Mouse (Mus musculus) embryonic facial prominence, embryonic 14.5 days (tissue): ENCODE data around the gene Tbc1d10c. TPM values are rescaled to one million over a fixed set of nuclear protein-coding genes. Genes with fewer than 3 reads are reported as not detected.

Experiments used
- microRNA-seq: library from miRNA; unstranded; fragments of <30 nt; microRNA quantifications from one replicate; pipeline ENCODE4, GENCODE M21; 2016; ENCODE audit warnings: borderline number of aligned reads
- polyA plus RNA-seq: library from polyadenylated mRNA; unstranded; fragments of >200 nt; fragmentation: Nextera tagmentation; extraction: Ambion mirVana; gene quantifications from 2 replicates; pipeline ENCODE4 v1.2.1, GENCODE M21; 2014

The Tbc1d10c gene
- polyA plus RNA-seq, 1 experiment from 2014 or later = 3.6 TPM

Small RNAs within 50 kb of the gene (microRNA-seq; reads per million reads assigned to microRNA genes)
- not detected for gene Gm26115

Other genes with a start within 250 kb of the Tbc1d10c start
- gene Aldh3b3, start 232.6 kb downstream of the Tbc1d10c start, polyA plus RNA-seq = 0.18 and 0.24 TPM in 2 replicates
- gene Aldh3b2, start 219.0 kb downstream of the Tbc1d10c start, polyA plus RNA-seq = 9.2 and 11.8 TPM in 2 replicates
- 8.2 and 8.5 TPM in 2 replicates for gene Acy3, start 204.7 kb downstream of the Tbc1d10c start, polyA plus RNA-seq
- 0.10 TPM in 1 of 2 replicates, not detected in the other for gene Tbx10, start 198.5 kb downstream of the Tbc1d10c start, polyA plus RNA-seq
- gene Nudt8, start 190.7 kb downstream of the Tbc1d10c start, polyA plus RNA-seq = 25.8 and 29.5 TPM in 2 replicates
- 1.4 and 1.6 TPM in 2 replicates for gene Gm49405, start 190.7 kb downstream of the Tbc1d10c start, polyA plus RNA-seq
- gene Doc2g, start 188.0 kb downstream of the Tbc1d10c start, polyA plus RNA-seq = 2.5 and 3.4 TPM in 2 replicates
- gene Ndufv1, start 178.5 kb downstream of the Tbc1d10c start, polyA plus RNA-seq = 188 and 199 TPM in 2 replicates
- 483 and 496 TPM in 2 replicates for gene Gstp1, start 153.3 kb downstream of the Tbc1d10c start, polyA plus RNA-seq
- 1.2 and 4.5 TPM in 2 replicates for gene Gstp2, start 145.3 kb downstream of the Tbc1d10c start, polyA plus RNA-seq
- 0.35 TPM in 1 of 2 replicates, not detected in the other for gene Gstp3, start 131.7 kb downstream of the Tbc1d10c start, polyA plus RNA-seq
- not detected in 2 replicates for gene Cabp2, start 109.7 kb downstream of the Tbc1d10c start, polyA plus RNA-seq
- gene Cdk2ap2, start 94.1 kb downstream of the Tbc1d10c start, polyA plus RNA-seq = 66.1 and 68.6 TPM in 2 replicates
- 5.6 and 6.6 TPM in 2 replicates for gene Pitpnm1, start 91.3 kb downstream of the Tbc1d10c start, polyA plus RNA-seq
- gene Aip, start 65.4 kb downstream of the Tbc1d10c start, polyA plus RNA-seq = 81.9 and 88.6 TPM in 2 replicates
- gene Gpr152, start 51.5 kb downstream of the Tbc1d10c start, polyA plus RNA-seq = 0.08 TPM in 1 of 2 replicates, not detected in the other
- gene Cabp4, start 47.3 kb downstream of the Tbc1d10c start, polyA plus RNA-seq = 0.12 TPM in 1 of 2 replicates, not detected in the other
- gene Coro1b, start 42.7 kb downstream of the Tbc1d10c start, polyA plus RNA-seq = 139 and 162 TPM in 2 replicates
- 5.1 and 6.7 TPM in 2 replicates for gene Ptprcap, start 37.7 kb downstream of the Tbc1d10c start, polyA plus RNA-seq
- 34.1 and 43.2 TPM in 2 replicates for gene Rps6kb2, start 27.9 kb downstream of the Tbc1d10c start, polyA plus RNA-seq
- 4.3 and 5.3 TPM in 2 replicates for gene Carns1, start 15.8 kb downstream of the Tbc1d10c start, polyA plus RNA-seq
- 744 and 800 TPM in 2 replicates for gene Ppp1ca, start 781 bp upstream of the Tbc1d10c start, polyA plus RNA-seq
- 28.9 and 32.4 TPM in 2 replicates for gene Rad9a, start 10.4 kb upstream of the Tbc1d10c start, polyA plus RNA-seq
- gene Clcf1, start 23.0 kb upstream of the Tbc1d10c start, polyA plus RNA-seq = 6.0 and 6.3 TPM in 2 replicates
- not detected in 2 replicates for gene AC109138.7, start 23.1 kb upstream of the Tbc1d10c start, polyA plus RNA-seq
- 28.1 and 31.3 TPM in 2 replicates for gene Pold4, start 40.6 kb upstream of the Tbc1d10c start, polyA plus RNA-seq
- 16.3 and 16.6 TPM in 2 replicates for gene Ssh3, start 77.9 kb upstream of the Tbc1d10c start, polyA plus RNA-seq
- 7.6 and 9.0 TPM in 2 replicates for gene Ankrd13d, start 91.9 kb upstream of the Tbc1d10c start, polyA plus RNA-seq
- 17.0 and 18.9 TPM in 2 replicates for gene Grk2, start 114.9 kb upstream of the Tbc1d10c start, polyA plus RNA-seq
- gene Kdm2a, start 207.0 kb upstream of the Tbc1d10c start, polyA plus RNA-seq = 48.3 and 52.6 TPM in 2 replicates
- 30.0 and 40.4 TPM in 2 replicates for gene Rhod, start 248.1 kb upstream of the Tbc1d10c start, polyA plus RNA-seq